Mouse (Mus musculus) midbrain, embryonic 15.5 days (tissue): Measurements from ENCODE around the gene Oaz1. TPM values are rescaled to one million over a fixed set of nuclear protein-coding genes. Genes with fewer than 3 reads are reported as not detected.
"Not testable (repeated sequence)": the region's sequence is repeated elsewhere in the genome, so short reads cannot be mapped to it uniquely, and the experiment has no call there.

Experiments used
- ATAC-seq: fragments of 200-750 bp; cut with Nextera tagmentation; replicated peaks from 2 replicates; pipeline ENCODE4 v1.8.0; 2017; ENCODE audit warnings: moderate TSS enrichment
- H3K27ac ChIP-seq: fragments of 300-500 bp; sonication (generic); 2 replicates; pipeline ENCODE4 v1.5.1; 2015; ENCODE audit warnings: mild to moderate bottlenecking, inconsistent platforms
- H3K27me3 ChIP-seq: fragments of 300-500 bp; sonication (generic); replicated peaks from 2 replicates; pipeline ENCODE4 v1.6.1; 2015; ENCODE audit warnings: inconsistent platforms
- H3K36me3 ChIP-seq: fragments of 300-500 bp; sonication (generic); replicated peaks from 2 replicates; pipeline ENCODE4 v1.6.1; 2015; ENCODE audit warnings: inconsistent platforms
- H3K4me1 ChIP-seq: fragments of 300-500 bp; sonication (generic); 2 replicates; pipeline ENCODE4 v1.6.1; 2015; ENCODE audit warnings: inconsistent platforms
- H3K4me2 ChIP-seq: fragments of 300-500 bp; sonication (generic); 2 replicates; pipeline ENCODE4 v1.6.1; 2015; ENCODE audit warnings: inconsistent platforms, mild to moderate bottlenecking, moderate library complexity
- H3K4me3 ChIP-seq: fragments of 300-500 bp; sonication (generic); 2 replicates; pipeline ENCODE4 v1.5.1; 2015; ENCODE audit warnings: mild to moderate bottlenecking, inconsistent platforms
- H3K9ac ChIP-seq: fragments of 300-500 bp; sonication (generic); 2 replicates; pipeline ENCODE4 v1.6.1; 2015; ENCODE audit warnings: mild to moderate bottlenecking, inconsistent platforms
- H3K9me3 ChIP-seq: fragments of 300-500 bp; sonication (generic); 2 replicates; pipeline ENCODE4 v1.6.1; 2016; ENCODE audit warnings: inconsistent platforms
- WGBS: fragments of 180-500 bp; shearing (Covaris S2); methylation state at CpG from one replicate; pipeline ENCODE4 v1.1.7; 2015; ENCODE audit warnings: mixed read lengths; 5-methylcytosine and 5-hydroxymethylcytosine counted together
- polyA plus RNA-seq: library from polyadenylated mRNA; unstranded; fragments of >200 nt; fragmentation: Nextera tagmentation; extraction: Ambion mirVana; gene quantifications from 2 replicates; pipeline ENCODE4 v1.2.1, GENCODE M21; 2015

Gene Oaz1
- polyA plus RNA-seq, 1 experiment from 2014 or later, result 1,243 TPM

DNA sequence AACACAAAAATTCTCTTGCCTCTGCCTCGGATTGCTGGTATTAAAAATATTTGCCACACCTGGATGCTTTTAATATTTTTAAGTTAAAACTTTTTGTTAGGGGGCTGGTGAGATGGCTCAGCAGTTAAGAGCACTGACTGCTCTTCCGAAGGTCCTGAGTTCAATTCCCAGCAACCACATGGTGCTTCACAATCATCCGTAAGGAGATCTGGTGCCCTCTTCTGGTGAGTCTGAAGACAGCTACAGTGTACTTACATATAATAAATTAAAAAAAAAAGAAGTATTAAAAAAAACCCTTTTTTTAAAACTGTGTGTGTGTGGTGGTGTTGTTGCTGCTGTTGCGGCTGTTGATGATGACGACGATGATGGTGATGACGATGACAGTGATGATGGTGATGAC, 8.5 kb upstream of the Oaz1 start:
- ATAC-seq, H3K9ac ChIP-seq, H3K9me3 ChIP-seq, H3K36me3 ChIP-seq, H3K4me2 ChIP-seq, H3K4me1 ChIP-seq, H3K4me3 ChIP-seq, H3K27me3 ChIP-seq, H3K27ac ChIP-seq: not testable (repeated sequence)
- WGBS, result 86% methylated on average over 7 of the region's 7 CpGs

DNA sequence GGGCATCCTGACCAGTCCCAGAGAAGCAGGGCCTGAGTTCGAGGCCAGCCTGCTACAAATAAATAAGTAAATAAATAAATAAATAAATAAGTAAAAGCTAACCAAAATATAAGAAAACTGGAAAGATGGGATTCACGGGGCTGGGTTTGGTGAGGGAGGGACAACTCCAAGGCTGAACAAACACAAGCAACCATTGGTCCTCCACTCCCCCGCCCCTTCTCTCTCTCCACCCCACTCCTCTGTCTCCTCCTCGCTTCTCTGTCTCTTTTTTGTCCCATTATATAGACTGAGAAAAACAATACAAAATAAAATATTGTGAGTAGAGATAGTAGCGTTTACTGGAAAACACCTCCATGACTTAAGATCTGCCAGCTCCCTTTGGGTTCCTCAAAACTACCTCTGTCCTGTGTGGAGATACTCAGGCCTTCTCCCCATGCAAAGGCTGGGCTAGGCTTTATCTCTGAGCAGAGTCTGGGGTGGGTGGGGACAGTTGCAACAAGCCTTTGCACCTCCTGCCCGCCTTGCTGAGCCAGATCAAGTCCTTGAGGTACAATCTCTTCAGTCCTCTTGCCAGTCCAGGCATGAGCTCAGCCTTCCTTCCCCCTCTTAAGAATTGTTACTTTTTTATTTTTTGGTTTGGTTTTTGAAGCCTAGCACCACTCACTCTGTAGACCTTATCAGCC, 7.7 kb upstream of the Oaz1 start:
- Histone ChIP-seq H3K36me3 (no peaks in the 10 kb centered on the region), H3K9ac (no peak overlapping the region), H3K4me3 (no peak overlapping the region), H3K27ac (no peak overlapping the region), H3K27me3 (no peaks in the 10 kb centered on the region), H3K4me2 (no peak overlapping the region), H3K4me1 (no peaks in the 10 kb centered on the region), H3K9me3 (no peaks in the 10 kb centered on the region)
- WGBS, result 60% methylated on average over 6 of the region's 6 CpGs
- ATAC-seq, result no peak

DNA sequence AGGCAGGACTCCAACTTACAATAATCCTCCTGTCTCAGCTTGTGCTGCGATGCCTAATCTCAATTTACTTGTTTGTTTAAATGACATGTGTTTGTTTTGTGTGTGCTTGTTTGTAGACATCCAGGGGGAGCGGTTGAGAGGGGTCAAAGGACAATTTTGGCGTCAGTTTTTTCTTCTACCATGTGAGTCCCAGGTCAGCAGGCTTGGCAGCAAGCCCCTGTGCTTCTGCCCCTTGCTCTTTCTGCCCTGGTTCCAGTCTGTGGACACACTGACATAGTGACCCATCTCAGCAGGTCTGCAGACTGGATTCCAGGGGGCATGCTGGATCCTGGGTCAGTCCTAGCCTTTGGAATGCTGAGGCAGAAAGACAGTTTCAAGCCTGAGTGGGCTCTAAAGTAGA, 7.0 kb upstream of the Oaz1 start:
- Histone ChIP-seq H3K4me2 (no peak overlapping the region), H3K9me3 (no peaks in the 10 kb centered on the region), H3K27ac (no peak overlapping the region), H3K36me3 (no peaks in the 10 kb centered on the region), H3K4me1 (no peaks in the 10 kb centered on the region), H3K27me3 (no peaks in the 10 kb centered on the region), H3K4me3 (no peak overlapping the region), H3K9ac (no peak overlapping the region)
- 47% methylated on average over 3 of the region's 3 CpGs for WGBS
- ATAC-seq, result no peak

DNA sequence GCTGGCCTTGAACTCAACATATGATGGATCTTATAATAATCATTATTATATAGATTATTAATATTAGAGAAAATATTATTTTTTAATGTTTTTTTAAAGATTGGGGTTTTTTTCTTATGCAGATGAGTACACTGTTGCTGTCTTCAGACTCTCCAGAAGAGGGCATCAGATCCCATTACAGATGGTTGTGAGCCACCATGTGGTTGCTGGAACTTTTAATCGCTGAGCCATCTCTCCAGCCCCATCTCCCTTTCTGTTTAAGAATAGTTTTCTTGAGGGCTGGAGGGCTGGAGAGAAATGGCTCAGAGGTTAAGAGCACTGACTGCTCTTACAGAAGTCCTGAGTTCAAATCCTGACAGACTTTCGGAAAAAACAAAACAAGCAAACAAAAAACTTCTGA, 4.5 kb upstream of the Oaz1 start:
- Histone ChIP-seq H3K36me3 (no peaks in the 10 kb centered on the region), H3K9me3 (no peaks in the 10 kb centered on the region), H3K4me2 (no peak overlapping the region), H3K4me1 (no peaks in the 10 kb centered on the region), H3K4me3 (no peak overlapping the region), H3K9ac (no peak overlapping the region), H3K27me3 (no peaks in the 10 kb centered on the region), H3K27ac (no peak overlapping the region)
- 38% methylated on average over 2 of the region's 2 CpGs for WGBS
- ATAC-seq, result no peak

DNA sequence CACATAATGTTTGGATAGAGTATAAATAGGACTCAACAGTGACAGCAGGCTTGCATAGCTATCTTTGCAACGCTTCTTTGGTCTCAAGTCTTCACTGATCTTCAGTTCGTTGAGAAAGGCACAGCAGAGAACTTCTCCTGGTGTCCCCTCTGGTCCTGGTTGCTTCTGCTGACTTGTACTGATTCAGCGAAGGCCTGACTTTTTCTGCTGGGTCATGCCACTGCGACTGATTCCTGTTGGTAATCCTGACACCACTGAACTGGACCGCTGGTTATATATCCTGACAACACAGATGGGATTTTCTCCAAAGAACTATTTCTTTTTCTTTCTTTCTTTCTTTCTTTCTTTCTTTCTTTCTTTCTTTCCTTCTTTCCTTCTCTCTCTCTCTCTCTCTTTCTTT, 3.9 kb upstream of the Oaz1 start:
- Histone ChIP-seq H3K4me2 (no peak overlapping the region), H3K9ac (no peak overlapping the region), H3K27ac (no peak overlapping the region), H3K9me3 (no peaks in the 10 kb centered on the region), H3K4me3 (no peak overlapping the region), H3K4me1 (peaks cover 2% of the 10 kb centered on the region; the same call in 1 of the 2 replicates), H3K36me3 (no peaks in the 10 kb centered on the region), H3K27me3 (no peaks in the 10 kb centered on the region)
- no peak for ATAC-seq
- WGBS, result 90% methylated on average over 5 of the region's 5 CpGs

DNA sequence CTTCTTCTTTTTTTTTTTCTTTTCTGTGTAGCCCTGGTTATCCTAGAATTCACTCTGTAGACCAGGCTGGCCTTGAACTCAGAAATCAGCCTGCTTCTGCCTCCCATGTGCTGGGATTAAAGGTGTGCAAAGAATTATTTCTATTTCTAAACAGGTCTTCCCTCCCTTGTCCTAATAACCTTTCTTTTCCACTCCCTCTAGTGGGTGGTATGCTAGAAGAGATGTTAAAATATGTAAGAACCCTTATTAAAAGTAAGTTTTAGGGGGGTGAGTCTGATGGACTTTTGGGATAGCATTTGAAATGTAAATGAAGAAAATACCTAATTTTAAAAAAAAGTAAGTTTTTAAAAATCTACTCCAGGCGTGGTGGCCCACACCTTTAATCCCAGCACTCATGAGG, 3.1 kb upstream of the Oaz1 start:
- peaks cover 10% of the 10 kb centered on the region for H3K4me1 ChIP-seq
- WGBS, result 87% methylated on average over 1 of the region's 1 CpGs
- no peaks in the 10 kb centered on the region for H3K27me3 ChIP-seq
- H3K36me3 ChIP-seq, result no peaks in the 10 kb centered on the region
- no peak overlapping the region for H3K4me3 ChIP-seq
- no peak overlapping the region for H3K9ac ChIP-seq
- H3K27ac ChIP-seq, result no peak overlapping the region
- H3K4me2 ChIP-seq, result no peak overlapping the region
- no peak for ATAC-seq
- H3K9me3 ChIP-seq, result no peaks in the 10 kb centered on the region

DNA sequence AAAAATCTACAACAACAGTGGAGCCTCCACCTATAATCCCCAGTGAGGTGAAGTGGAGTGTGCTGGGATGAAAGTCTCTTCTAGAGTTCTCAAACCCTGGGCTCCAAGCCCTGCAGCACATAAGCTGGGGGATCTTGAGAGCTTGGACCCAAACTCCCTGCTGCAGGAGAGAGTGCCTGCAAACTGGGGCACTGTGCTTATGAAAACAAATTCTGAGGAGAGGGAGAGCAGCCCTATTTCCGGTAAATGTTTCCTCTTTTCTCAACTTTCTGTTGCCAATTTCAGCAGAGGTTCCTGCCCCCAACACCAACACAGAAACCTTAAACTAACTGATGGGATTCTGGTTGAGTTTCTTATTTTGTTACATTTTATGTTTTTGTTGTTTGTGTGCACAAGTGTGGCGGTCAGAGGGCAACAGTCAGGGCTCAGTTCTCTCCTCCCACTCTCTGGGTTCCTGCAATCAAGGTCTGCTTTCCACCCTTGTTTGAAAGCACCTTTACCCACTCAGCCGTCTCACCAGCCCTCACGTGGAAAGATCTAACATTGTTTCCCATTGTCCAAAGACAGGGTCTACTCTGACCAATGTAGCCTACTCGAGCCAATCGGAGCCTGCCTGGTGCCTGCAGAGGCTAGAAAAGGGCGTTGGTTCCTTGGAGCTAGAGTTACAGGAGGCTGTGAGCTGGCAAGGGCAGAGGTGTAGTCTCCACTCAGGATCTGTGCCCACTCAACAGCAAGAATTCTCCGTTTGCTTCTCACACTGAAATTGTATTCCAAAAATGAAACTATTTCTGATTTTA, 2.4 kb upstream of the Oaz1 start:
- Histone ChIP-seq H3K9me3 (no peaks in the 10 kb centered on the region), H3K27ac (no peak overlapping the region), H3K4me1 (peaks cover 13% of the 10 kb centered on the region), H3K4me2 (no peak overlapping the region), H3K9ac (no peak overlapping the region), H3K36me3 (no peaks in the 10 kb centered on the region), H3K4me3 (no peak overlapping the region), H3K27me3 (no peaks in the 10 kb centered on the region)
- no peak for ATAC-seq
- WGBS, result 72% methylated on average over 8 of the region's 8 CpGs

DNA sequence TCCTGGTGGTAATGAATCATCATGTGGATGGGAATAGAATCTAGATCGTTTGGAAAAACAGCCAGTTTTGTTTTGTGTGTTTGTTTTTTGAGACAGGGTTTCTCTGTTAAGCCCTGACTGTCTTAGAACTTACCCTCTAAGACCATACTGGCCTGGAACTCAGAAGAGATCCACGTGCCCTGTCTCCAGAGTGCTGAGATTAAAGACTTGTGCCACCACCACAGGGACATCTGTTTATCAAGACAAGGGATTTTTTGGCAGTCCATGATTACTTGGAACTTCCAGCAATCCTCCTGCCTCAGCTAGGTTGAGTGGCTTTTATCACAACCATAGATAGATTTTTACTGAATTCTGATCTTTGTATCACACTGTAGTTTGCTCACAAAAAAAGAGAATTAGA, 1.6 kb upstream of the Oaz1 start:
- Histone ChIP-seq H3K9me3 (no peaks in the 10 kb centered on the region), H3K36me3 (peaks cover 8% of the 10 kb centered on the region; the same call in 1 of the 2 replicates), H3K4me1 (peaks cover 21% of the 10 kb centered on the region), H3K27me3 (no peaks in the 10 kb centered on the region), H3K9ac (no peak overlapping the region), H3K4me3 (no peak overlapping the region), H3K4me2 (no peak overlapping the region), H3K27ac (no peak overlapping the region)
- WGBS, result 76% methylated on average over 2 of the region's 2 CpGs
- no peak for ATAC-seq

DNA sequence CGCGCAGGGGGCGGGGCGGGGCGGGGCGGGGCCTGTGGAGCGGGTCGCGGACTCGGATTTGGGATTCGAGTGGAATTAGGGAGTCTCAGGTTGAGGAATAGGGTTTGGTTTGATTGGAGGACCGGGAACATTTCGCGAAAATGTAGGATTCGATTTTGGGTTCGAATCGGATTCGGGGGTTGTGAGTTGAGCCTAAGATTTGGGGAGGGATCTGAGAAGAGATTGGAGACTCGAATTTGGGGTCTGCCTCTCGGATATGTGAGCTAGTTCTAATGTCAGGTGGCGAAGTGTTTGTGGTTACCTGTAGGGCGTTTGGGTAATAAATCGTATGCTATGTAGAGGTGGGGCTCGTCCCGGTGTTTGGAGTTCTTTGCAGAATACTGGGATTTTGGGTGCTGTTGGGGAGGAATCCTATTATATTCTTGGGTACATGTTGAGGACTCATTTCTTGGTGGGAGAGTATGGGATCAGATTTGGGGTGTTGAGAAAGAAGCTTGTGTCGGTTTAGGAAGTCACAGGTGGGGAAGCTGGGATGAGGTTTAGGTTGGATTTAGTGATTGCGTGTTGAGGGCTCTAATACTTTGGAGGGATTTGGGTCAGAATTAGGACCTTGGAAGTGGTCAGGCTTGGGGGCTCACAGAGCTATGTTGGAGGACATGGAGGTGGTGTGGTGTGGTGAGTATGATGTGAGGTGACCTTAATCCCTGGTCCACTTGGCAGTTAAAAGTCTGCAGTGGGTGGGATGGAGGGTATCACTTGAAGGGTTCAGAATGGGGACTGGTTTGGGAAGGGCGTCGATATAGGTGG, 810 bp downstream of the Oaz1 start:
- no peak for ATAC-seq
- WGBS, result 7% methylated on average over 29 of the region's 29 CpGs
- Histone ChIP-seq H3K36me3 (peaks cover 17% of the 10 kb centered on the region; the same call in 1 of the 2 replicates), H3K4me2 (peak overlapping the region; percentile 71), H3K27ac (peak overlapping the region; percentile 92), H3K4me3 (peak overlapping the region; percentile 94), H3K9ac (peak overlapping the region; percentile 88), H3K27me3 (no peaks in the 10 kb centered on the region), H3K9me3 (no peaks in the 10 kb centered on the region), H3K4me1 (peaks cover 25% of the 10 kb centered on the region)

DNA sequence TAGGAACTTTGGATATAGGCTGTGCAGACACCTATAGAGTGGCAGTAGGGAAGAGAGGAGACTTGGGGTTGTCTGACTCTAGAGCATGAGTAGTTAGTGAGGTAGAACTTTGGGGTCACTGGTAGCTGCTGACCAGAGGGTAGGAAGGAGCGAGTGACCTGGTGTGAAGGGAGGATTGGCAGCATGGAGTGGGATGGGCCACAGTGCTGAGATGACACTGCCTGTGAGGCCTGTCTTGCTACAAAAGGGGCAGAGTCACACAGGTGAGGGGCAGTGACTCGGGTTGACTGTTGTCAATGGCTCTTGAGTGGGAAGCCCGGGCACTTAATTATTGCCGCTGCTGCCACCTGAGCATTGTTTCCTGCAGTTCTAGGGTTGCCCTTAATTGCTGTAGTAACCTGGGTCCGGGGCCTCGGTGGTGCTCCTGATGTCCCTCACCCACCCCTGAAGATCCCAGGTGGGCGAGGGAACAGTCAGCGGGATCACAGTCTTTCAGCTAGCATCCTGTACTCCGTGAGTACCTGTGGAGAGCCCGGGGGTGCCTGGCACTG, 1.5 kb downstream of the Oaz1 start:
- 83% methylated on average over 10 of the region's 10 CpGs for WGBS
- Histone ChIP-seq H3K27me3 (no peaks in the 10 kb centered on the region), H3K4me1 (peaks cover 25% of the 10 kb centered on the region), H3K9ac (peak overlapping the region; percentile 88), H3K9me3 (no peaks in the 10 kb centered on the region), H3K4me2 (peak overlapping the region; percentile 71), H3K4me3 (peak overlapping the region; percentile 94), H3K27ac (no peak overlapping the region), H3K36me3 (peaks cover 17% of the 10 kb centered on the region; the same call in 1 of the 2 replicates)
- ATAC-seq, result no peak

DNA sequence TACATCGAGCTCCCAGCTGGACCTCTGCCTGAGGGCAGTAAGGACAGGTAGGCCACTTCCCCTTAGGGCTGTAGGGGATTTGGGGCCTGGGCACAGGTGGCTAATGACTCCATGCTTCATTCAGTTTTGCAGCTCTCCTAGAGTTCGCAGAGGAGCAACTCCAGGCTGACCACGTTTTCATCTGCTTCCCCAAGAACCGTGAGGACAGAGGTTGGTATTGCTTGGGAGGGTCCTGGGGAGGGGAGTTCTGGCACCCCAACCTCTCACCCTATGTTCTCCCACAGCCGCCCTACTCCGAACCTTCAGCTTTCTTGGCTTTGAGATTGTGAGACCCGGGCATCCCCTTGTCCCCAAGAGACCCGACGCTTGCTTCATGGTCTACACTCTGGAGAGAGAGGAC, 2.1 kb downstream of the Oaz1 start:
- Histone ChIP-seq H3K4me2 (peak overlapping the region; percentile 71), H3K4me3 (peak overlapping the region; percentile 94; the same call in 1 of the 2 replicates), H3K36me3 (peaks cover 17% of the 10 kb centered on the region; the same call in 1 of the 2 replicates), H3K4me1 (peaks cover 25% of the 10 kb centered on the region)
- H3K9ac ChIP-seq, H3K9me3 ChIP-seq, H3K27ac ChIP-seq, H3K27me3 ChIP-seq, ATAC-seq: not testable (repeated sequence)
- 91% methylated on average over 9 of the region's 9 CpGs for WGBS
